22 mouse cellular contexts compared by ENCODE assay signal in genomic region chr1:51270196-51270935, GRCm38 (mm10). TPM values are rescaled to one million over a fixed set of nuclear protein-coding genes. Genes with fewer than 3 reads are reported as not detected.
DNase-seq lines count a peak whose midpoint lies in the region; ATAC-seq and TF ChIP-seq lines count a peak whose summit lies in the region.
"Had no signal": no experiment of that assay in that cellular context is flagged by ENCODE, and none has a peak within 500 bp of the region (broad histone marks: within the 10 kb centered on the region; RNA-seq: fewer than 3 reads in every experiment).

No protein-coding gene starts in this region.

- TF ChIP-seq EP300 in lung, postnatal 0 days (IDR thresholded peaks at IDR 0.05) = peak; percentile 63

- WGBS in heart, embryonic 10.5 days = 58% methylated on average over 5 of the region's 5 CpGs
- 48% methylated on average over 5 of the region's 5 CpGs for WGBS in heart, embryonic 12.5 days
- WGBS in lung, postnatal 0 days = 28% methylated on average over 5 of the region's 5 CpGs

- TF ChIP-seq CTCF in lung, postnatal 0 days (IDR thresholded peaks at IDR 0.05) = peak; percentile 14; the same call in 1 of the 2 replicates
- TF ChIP-seq CTCF in layer of hippocampus, adult 2 months (conservative IDR thresholded peaks at IDR 0.05) = no peak

- no peak overlapping the region for H3K4me3 ChIP-seq in heart, embryonic 10.5 days
- no peak overlapping the region for H3K4me3 ChIP-seq in heart, embryonic 12.5 days
- no peak overlapping the region for H3K4me3 ChIP-seq in lung, postnatal 0 days (ENCODE audit: low read depth, low read length)
- H3K4me3 ChIP-seq in layer of hippocampus, adult 2 months = no peak overlapping the region
- H3K4me3 ChIP-seq: forebrain, embryonic 12.5 days; hindbrain, embryonic 15.5 days; intestine, embryonic 15.5 days; limb, embryonic 10.5 days; megakaryocyte, embryonic 14.5 days; neural tube, embryonic 15.5 days had no signal

- no peak overlapping the region for H3K9ac ChIP-seq in heart, embryonic 12.5 days
- no peak overlapping the region for H3K9ac ChIP-seq in lung, postnatal 0 days (replicated peaks; ENCODE audit: low read depth)
- H3K9ac ChIP-seq: forebrain, embryonic 12.5 days; hindbrain, embryonic 15.5 days; intestine, embryonic 15.5 days; liver, postnatal 0 days; neural tube, embryonic 15.5 days had no signal

- peaks cover 51% of the 10 kb centered on the region for H3K4me1 ChIP-seq in heart, embryonic 10.5 days
- peaks cover 60% of the 10 kb centered on the region for H3K4me1 ChIP-seq in heart, embryonic 12.5 days (replicated peaks)
- H3K4me1 ChIP-seq in lung, postnatal 0 days (ENCODE audit: insufficient read depth, low read depth, low read length) = peaks cover 28% of the 10 kb centered on the region
- H3K4me1 ChIP-seq: forebrain, embryonic 12.5 days; hindbrain, embryonic 15.5 days; intestine, embryonic 15.5 days had no signal

- peak; percentile 30 for DNase-seq in cerebellum, adult 9-11 months
- DNase-seq in cerebellum, adult 11 months = no peak
- DNase-seq in heart, embryonic 10.5 days (ENCODE audit: low spot score) = no peak
- peak; percentile 32 for DNase-seq in lung, postnatal 0 days (ENCODE audit: low spot score)
- DNase-seq in lung, adult 18-20 months = no peak
- no peak for DNase-seq in layer of hippocampus, adult 2 months (ENCODE audit: low spot score in 2 of 2)
- DNase-seq: adrenal gland, postnatal 36 days; gastrocnemius, postnatal 25 days; kidney, adult 9 months; kidney, postnatal 25 days; liver, postnatal 0 days; midbrain, embryonic 14.5 days; spleen, adult 18-20 months; thymus, postnatal 36 days had no signal

- no peaks in the 10 kb centered on the region for H3K9me3 ChIP-seq in heart, embryonic 10.5 days
- H3K9me3 ChIP-seq in heart, embryonic 12.5 days (replicated peaks) = no peaks in the 10 kb centered on the region
- H3K9me3 ChIP-seq in lung, postnatal 0 days (ENCODE audit: low read length) = no peaks in the 10 kb centered on the region
- H3K9me3 ChIP-seq: forebrain, embryonic 12.5 days; G1E; hindbrain, embryonic 15.5 days; intestine, embryonic 15.5 days; limb, embryonic 10.5 days; megakaryocyte, embryonic 14.5 days; neural tube, embryonic 15.5 days had no signal

- peak overlapping the region; percentile 36; the same call in 1 of the 2 replicates for H3K27ac ChIP-seq in heart, embryonic 10.5 days
- no peak overlapping the region for H3K27ac ChIP-seq in heart, embryonic 12.5 days (ENCODE audit: poor library complexity, severe bottlenecking)
- H3K27ac ChIP-seq in lung, postnatal 0 days (ENCODE audit: low read length) = peak overlapping the region; percentile 57; the same call in 1 of the 2 replicates
- H3K27ac ChIP-seq in layer of hippocampus, adult 2 months = no peak overlapping the region
- H3K27ac ChIP-seq: forebrain, embryonic 12.5 days; hindbrain, embryonic 15.5 days; intestine, embryonic 15.5 days; limb, embryonic 10.5 days; neural tube, embryonic 15.5 days had no signal

- no peaks in the 10 kb centered on the region for H3K36me3 ChIP-seq in heart, embryonic 10.5 days
- H3K36me3 ChIP-seq in heart, embryonic 12.5 days = no peaks in the 10 kb centered on the region
- no peaks in the 10 kb centered on the region for H3K36me3 ChIP-seq in lung, postnatal 0 days (ENCODE audit: insufficient read depth, low read length)
- H3K36me3 ChIP-seq: forebrain, embryonic 12.5 days; G1E; hindbrain, embryonic 15.5 days; intestine, embryonic 15.5 days; limb, embryonic 10.5 days; neural tube, embryonic 15.5 days had no signal

- no peak for ATAC-seq in heart, embryonic 12.5 days (ENCODE audit: insufficient number of reproducible peaks, low FRiP score)
- ATAC-seq in lung, postnatal 0 days = no peak
- ATAC-seq: liver, postnatal 0 days had no signal

- no peak overlapping the region for H3K4me2 ChIP-seq in heart, embryonic 12.5 days
- no peak overlapping the region for H3K4me2 ChIP-seq in lung, postnatal 0 days (replicated peaks; ENCODE audit: low read depth, low read length)
- H3K4me2 ChIP-seq: forebrain, embryonic 12.5 days; hindbrain, embryonic 15.5 days; intestine, embryonic 15.5 days; neural tube, embryonic 15.5 days had no signal

- no peaks in the 10 kb centered on the region for H3K27me3 ChIP-seq in heart, embryonic 10.5 days (ENCODE audit: insufficient read depth, poor library complexity, severe bottlenecking)
- H3K27me3 ChIP-seq in heart, embryonic 12.5 days (replicated peaks) = no peaks in the 10 kb centered on the region
- H3K27me3 ChIP-seq in lung, postnatal 0 days (replicated peaks; ENCODE audit: insufficient read depth, low read length) = no peaks in the 10 kb centered on the region
- H3K27me3 ChIP-seq: hindbrain, embryonic 15.5 days; intestine, embryonic 15.5 days; megakaryocyte, embryonic 14.5 days; neural tube, embryonic 15.5 days had no signal

RNA-seq across cellular contexts. Expression of gene Cavin2, which starts 18.6 kb away (rescaled TPM):
- 53.5 and 88.3 TPM in 2 replicates for polyA plus RNA-seq in heart, embryonic 10.5 days (2016; fragmentation: Nextera tagmentation; extraction: Ambion mirVana)
- 131 and 140 TPM in 2 replicates for polyA plus RNA-seq in heart, embryonic 12.5 days (2016; fragmentation: Nextera tagmentation; extraction: Ambion mirVana)
- 353 and 401 TPM in 2 replicates for polyA plus RNA-seq in lung, postnatal 0 days (2015; fragmentation: Nextera tagmentation; extraction: Ambion mirVana)
- 1 to 10 TPM; 6.8 to 7.7 TPM for total RNA-seq in layer of hippocampus, adult 2 months (2021)
- polyA plus RNA-seq: G1E had no signal

Comparison
In these comparisons a context has a peak if more than half of its experiments do, and no peak if none do; other contexts are left out.
1. DNase-seq: peak in cerebellum, adult 9-11 months (single experiment) and lung, postnatal 0 days (single experiment); none in cerebellum, adult 11 months (single experiment), heart, embryonic 10.5 days (single experiment), lung, adult 18-20 months (0 of 2) and layer of hippocampus, adult 2 months (0 of 2).
2. H3K27ac ChIP-seq: peak in heart, embryonic 10.5 days (single experiment) and lung, postnatal 0 days (single experiment); none in heart, embryonic 12.5 days (single experiment) and layer of hippocampus, adult 2 months (single experiment).